Mouse (Mus musculus): ENCODE results near the gene 4932415D10Rik. TPM values are rescaled to one million over a fixed set of nuclear protein-coding genes. Genes with fewer than 3 reads are reported as not detected.

The 4932415D10Rik gene
- polyA plus RNA-seq (2012; rRNA removed) = 0.02 TPM in 1 of 2 replicates, not detected in the other

GRCm38 (mm10) chr10:82316482-82316881 is at the start of gene 4932415D10Rik:
Gene 4932415D10Rik (minus strand): TSS chr10:82316582.
- TF ChIP-seq POLR2A (IDR thresholded peaks at IDR 0.05; ENCODE audit: extremely low read depth, insufficient read depth, low read length) (no peak), CTCF (IDR thresholded peaks at IDR 0.05; ENCODE audit: extremely low read depth, insufficient read depth, low read length) (no peak)
- Histone ChIP-seq H3K27ac (ENCODE audit: insufficient read depth, low read length) (no peak within 1 kb of the TSS), H3K4me1 (ENCODE audit: control insufficient read depth, insufficient read depth, low read length) (no peaks in the 10 kb centered on the region), H3K4me3 (ENCODE audit: insufficient read depth, low read length) (no peak within 1 kb of the TSS)

GRCm38 (mm10) chr10:82361911-82362310 is 45.5 kb upstream of the 4932415D10Rik start:
- TF ChIP-seq CTCF (IDR thresholded peaks at IDR 0.05; ENCODE audit: extremely low read depth, insufficient read depth, low read length) (no peak), POLR2A (IDR thresholded peaks at IDR 0.05; ENCODE audit: extremely low read depth, insufficient read depth, low read length) (no peak)
- Histone ChIP-seq H3K27ac (ENCODE audit: insufficient read depth, low read length) (no peak overlapping the region), H3K4me3 (ENCODE audit: insufficient read depth, low read length) (no peak overlapping the region), H3K4me1 (ENCODE audit: control insufficient read depth, insufficient read depth, low read length) (no peaks in the 10 kb centered on the region)

GRCm38 (mm10) chr10:82355401-82355800 is 39.0 kb upstream of the 4932415D10Rik start:
- Histone ChIP-seq H3K4me3 (ENCODE audit: insufficient read depth, low read length) (no peak overlapping the region), H3K27ac (ENCODE audit: insufficient read depth, low read length) (no peak overlapping the region), H3K4me1 (ENCODE audit: control insufficient read depth, insufficient read depth, low read length) (no peaks in the 10 kb centered on the region)
- no peak for TF ChIP-seq POLR2A (IDR thresholded peaks at IDR 0.05; ENCODE audit: extremely low read depth, insufficient read depth, low read length)
- TF ChIP-seq CTCF (IDR thresholded peaks at IDR 0.05; ENCODE audit: extremely low read depth, insufficient read depth, low read length) = no peak

GRCm38 (mm10) chr10:82354083-82355010 is 38.0 kb upstream of the 4932415D10Rik start, which contains the start of gene Gm4924:
Gene Gm4924 (plus strand): TSS chr10:82354255.
- no peaks in the 10 kb centered on the region for H3K4me1 ChIP-seq (ENCODE audit: control insufficient read depth, insufficient read depth, low read length)
- peak within 1 kb of the TSS; percentile 94 for H3K27ac ChIP-seq (ENCODE audit: insufficient read depth, low read length)
- peak; percentile 83 for TF ChIP-seq POLR2A (IDR thresholded peaks at IDR 0.05; ENCODE audit: extremely low read depth, insufficient read depth, low read length)
- TF ChIP-seq CTCF (IDR thresholded peaks at IDR 0.05; ENCODE audit: extremely low read depth, insufficient read depth, low read length) = no peak
- peak within 1 kb of the TSS; percentile 63 for H3K4me3 ChIP-seq (ENCODE audit: insufficient read depth, low read length)

GRCm38 (mm10) chr10:82329826-82330225 is 13.4 kb upstream of the 4932415D10Rik start:
- Histone ChIP-seq H3K4me3 (ENCODE audit: insufficient read depth, low read length) (no peak overlapping the region), H3K4me1 (ENCODE audit: control insufficient read depth, insufficient read depth, low read length) (no peaks in the 10 kb centered on the region), H3K27ac (ENCODE audit: insufficient read depth, low read length) (no peak overlapping the region)
- TF ChIP-seq CTCF (IDR thresholded peaks at IDR 0.05; ENCODE audit: extremely low read depth, insufficient read depth, low read length) (no peak), POLR2A (IDR thresholded peaks at IDR 0.05; ENCODE audit: extremely low read depth, insufficient read depth, low read length) (no peak)

- TF ChIP-seq CTCF (IDR thresholded peaks at IDR 0.05; ENCODE audit: extremely low read depth, insufficient read depth, low read length) (no peak), POLR2A (IDR thresholded peaks at IDR 0.05; ENCODE audit: extremely low read depth, insufficient read depth, low read length) (no peak)
- H3K4me3 ChIP-seq (ENCODE audit: insufficient read depth, low read length) = no peak overlapping the region
- no peaks in the 10 kb centered on the region for H3K4me1 ChIP-seq (ENCODE audit: control insufficient read depth, insufficient read depth, low read length)
- no peak overlapping the region for H3K27ac ChIP-seq (ENCODE audit: insufficient read depth, low read length)
Observed at GRCm38 (mm10) chr10:82320134-82320533, 3.8 kb upstream of the 4932415D10Rik start.

GRCm38 (mm10) chr10:82296440-82296839 is 19.9 kb downstream of the 4932415D10Rik start:
- no peak overlapping the region for H3K27ac ChIP-seq (ENCODE audit: insufficient read depth, low read length)
- TF ChIP-seq CTCF (IDR thresholded peaks at IDR 0.05; ENCODE audit: extremely low read depth, insufficient read depth, low read length) (no peak), POLR2A (IDR thresholded peaks at IDR 0.05; ENCODE audit: extremely low read depth, insufficient read depth, low read length) (no peak)
- H3K4me1 ChIP-seq (ENCODE audit: control insufficient read depth, insufficient read depth, low read length) = no peaks in the 10 kb centered on the region
- no peak overlapping the region for H3K4me3 ChIP-seq (ENCODE audit: insufficient read depth, low read length)

- no peak for TF ChIP-seq CTCF (IDR thresholded peaks at IDR 0.05; ENCODE audit: extremely low read depth, insufficient read depth, low read length)
- TF ChIP-seq POLR2A (IDR thresholded peaks at IDR 0.05; ENCODE audit: extremely low read depth, insufficient read depth, low read length) = no peak
- Histone ChIP-seq H3K4me3 (ENCODE audit: insufficient read depth, low read length) (no peak overlapping the region), H3K27ac (ENCODE audit: insufficient read depth, low read length) (no peak overlapping the region), H3K4me1 (ENCODE audit: control insufficient read depth, insufficient read depth, low read length) (no peaks in the 10 kb centered on the region)
Observed at GRCm38 (mm10) chr10:82257331-82257730, 59.1 kb downstream of the 4932415D10Rik start.

- no peak overlapping the region for H3K4me3 ChIP-seq (ENCODE audit: insufficient read depth, low read length)
- H3K4me1 ChIP-seq (ENCODE audit: control insufficient read depth, insufficient read depth, low read length) = no peaks in the 10 kb centered on the region
- TF ChIP-seq POLR2A (IDR thresholded peaks at IDR 0.05; ENCODE audit: extremely low read depth, insufficient read depth, low read length) = no peak
- no peak for TF ChIP-seq CTCF (IDR thresholded peaks at IDR 0.05; ENCODE audit: extremely low read depth, insufficient read depth, low read length)
- no peak overlapping the region for H3K27ac ChIP-seq (ENCODE audit: insufficient read depth, low read length)
Observed at GRCm38 (mm10) chr10:82245021-82245420, 71.4 kb downstream of the 4932415D10Rik start.

- H3K4me3 ChIP-seq (ENCODE audit: insufficient read depth, low read length) = peak overlapping the region; percentile 68
- TF ChIP-seq CTCF (IDR thresholded peaks at IDR 0.05; ENCODE audit: extremely low read depth, insufficient read depth, low read length) (no peak), POLR2A (IDR thresholded peaks at IDR 0.05; ENCODE audit: extremely low read depth, insufficient read depth, low read length) (no peak)
- no peaks in the 10 kb centered on the region for H3K4me1 ChIP-seq (ENCODE audit: control insufficient read depth, insufficient read depth, low read length)
- H3K27ac ChIP-seq (ENCODE audit: insufficient read depth, low read length) = no peak overlapping the region
Observed at GRCm38 (mm10) chr10:82241401-82241788, 75.0 kb downstream of the 4932415D10Rik start.

Data from cortical plate, adult 2 months (tissue).